Mouse (Mus musculus) G1E (cell line): ENCODE data around the gene Olfr279. TPM values are rescaled to one million over a fixed set of nuclear protein-coding genes. Genes with fewer than 3 reads are reported as not detected.

Experiments
- ATAC-seq: 2 replicates; pipeline ENCODE4 v1.8.0; 2016; ENCODE audit warnings: mild to moderate bottlenecking; ENCODE audit not compliant: insufficient number of reproducible peaks, poor library complexity, low FRiP score, severe bottlenecking; ENCODE audit errors: extremely low read depth
- DNase-seq: peaks from one replicate; pipeline ENCODE4 v3.0.0; 2012; ENCODE audit warnings: low spot score
- H3K27me3 ChIP-seq: 2 replicates; pipeline ENCODE4 v1.6.1; 2012; ENCODE audit warnings: mild to moderate bottlenecking, low read length, inconsistent platforms; ENCODE audit not compliant: insufficient read depth
- H3K36me3 ChIP-seq: replicated peaks from 2 replicates; pipeline ENCODE3; 2012; ENCODE audit warnings: mild to moderate bottlenecking, inconsistent platforms
- H3K4me1 ChIP-seq: 2 replicates; pipeline ENCODE4 v1.6.1; 2012; ENCODE audit warnings: low read depth, low read length, inconsistent platforms, mixed read lengths; ENCODE audit not compliant: insufficient read depth
- H3K4me3 ChIP-seq: 2 replicates; pipeline ENCODE4 v1.5.1; 2012; ENCODE audit warnings: low read depth, mild to moderate bottlenecking, inconsistent platforms, low read length, moderate library complexity, mixed read lengths
- H3K9me3 ChIP-seq: replicated peaks from 2 replicates; pipeline ENCODE4 v1.6.1; 2012; ENCODE audit warnings: inconsistent platforms
- CTCF ChIP-seq: IDR thresholded peaks from 2 replicates; pipeline ENCODE4 v1.5.1; 2012; ENCODE audit warnings: low read depth, low read length, inconsistent platforms, mixed read lengths
- GATA1 ChIP-seq: IDR thresholded peaks from 2 replicates; pipeline ENCODE4 v1.6.1; 2012; ENCODE audit warnings: borderline replicate concordance, low read length, inconsistent platforms, mixed read lengths
- GATA2 ChIP-seq: IDR thresholded peaks from 2 replicates; pipeline ENCODE4 v1.6.1; 2012; ENCODE audit warnings: low read depth, low read length, inconsistent platforms, borderline replicate concordance
- POLR2AphosphoS5 ChIP-seq: IDR thresholded peaks from 2 replicates; pipeline ENCODE4 v1.6.1; 2012; ENCODE audit warnings: low read depth, low read length, inconsistent platforms; ENCODE audit not compliant: insufficient replicate concordance
- TAL1 ChIP-seq: conservative IDR thresholded peaks from 2 replicates; pipeline ENCODE4 v1.6.1; 2012; ENCODE audit warnings: low read depth, low read length, inconsistent platforms, mixed read lengths
- polyA plus RNA-seq: library from polyadenylated mRNA; stranded (reverse); fragments of >175 nt; gene quantifications from 2 replicates; pipeline ENCODE4 v1.2.3, GENCODE M21; 2012
- total RNA-seq, 2 experiments: library from RNA; stranded (forward) in 1 of 2; stranded (reverse) in 1 of 2; fragments of 200-1000 nt in 1 of 2; fragments of >200 nt in 1 of 2; fragmentation: Nextera tagmentation in 1 of 2; gene quantifications; 2 replicates each; pipeline ENCODE4 v1.2.3; 2014 to 2017

Gene Olfr279
- total and polyA plus RNA-seq, 3 experiments, result 0.11 TPM; not detected in 2

DNA sequence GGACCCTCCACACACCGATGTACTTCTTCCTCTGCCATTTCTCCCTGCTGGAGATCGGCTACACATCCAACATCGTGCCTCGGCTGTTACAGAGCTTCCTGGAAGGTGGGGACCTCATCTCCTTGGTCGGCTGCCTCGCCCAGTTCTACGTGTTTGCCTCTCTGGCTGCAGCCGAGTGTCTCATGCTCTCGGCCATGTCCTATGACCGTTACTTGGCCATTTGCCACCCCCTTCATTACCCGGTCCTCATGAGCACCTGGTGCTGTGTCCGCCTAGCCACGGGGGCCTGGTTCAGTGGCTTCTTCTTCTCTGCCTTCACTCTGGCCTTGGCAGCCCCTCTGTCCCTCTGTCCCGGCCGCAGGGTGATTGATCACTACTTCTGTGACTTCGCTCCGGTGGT is 5.4 kb downstream of the Olfr279 start:
- no peak overlapping the region for H3K4me3 ChIP-seq
- ATAC-seq, result no peak
- peaks cover 18% of the 10 kb centered on the region for H3K27me3 ChIP-seq
- no peaks in the 10 kb centered on the region for H3K4me1 ChIP-seq
- no peaks in the 10 kb centered on the region for H3K36me3 ChIP-seq
- H3K9me3 ChIP-seq, result no peaks in the 10 kb centered on the region
- TF ChIP-seq GATA1, result no peak
- no peak for TF ChIP-seq TAL1
- TF ChIP-seq POLR2AphosphoS5, result no peak
- no peak for TF ChIP-seq CTCF
- no peak for TF ChIP-seq GATA2
- no peak for DNase-seq

- TF ChIP-seq POLR2AphosphoS5, result no peak
- Histone ChIP-seq H3K9me3 (no peaks in the 10 kb centered on the region), H3K4me3 (no peak overlapping the region), H3K27me3 (peaks cover 32% of the 10 kb centered on the region), H3K4me1 (peaks cover 14% of the 10 kb centered on the region), H3K36me3 (no peaks in the 10 kb centered on the region)
- DNase-seq (no peak), ATAC-seq (no peak)
Measured at GRCm38 (mm10) chr15:98503317-98503716, 11.1 kb downstream of the Olfr279 start.

- H3K4me3 ChIP-seq, result no peak overlapping the region
- no peaks in the 10 kb centered on the region for H3K36me3 ChIP-seq
- TF ChIP-seq CTCF (peak; percentile 82), TAL1 (no peak)
- ATAC-seq (peak; percentile 40), DNase-seq (no peak)
- peaks cover 14% of the 10 kb centered on the region for H3K4me1 ChIP-seq
- peaks cover 39% of the 10 kb centered on the region for H3K27me3 ChIP-seq
- no peaks in the 10 kb centered on the region for H3K9me3 ChIP-seq
Measured at GRCm38 (mm10) chr15:98504514-98504913, 12.3 kb downstream of the Olfr279 start.

DNA sequence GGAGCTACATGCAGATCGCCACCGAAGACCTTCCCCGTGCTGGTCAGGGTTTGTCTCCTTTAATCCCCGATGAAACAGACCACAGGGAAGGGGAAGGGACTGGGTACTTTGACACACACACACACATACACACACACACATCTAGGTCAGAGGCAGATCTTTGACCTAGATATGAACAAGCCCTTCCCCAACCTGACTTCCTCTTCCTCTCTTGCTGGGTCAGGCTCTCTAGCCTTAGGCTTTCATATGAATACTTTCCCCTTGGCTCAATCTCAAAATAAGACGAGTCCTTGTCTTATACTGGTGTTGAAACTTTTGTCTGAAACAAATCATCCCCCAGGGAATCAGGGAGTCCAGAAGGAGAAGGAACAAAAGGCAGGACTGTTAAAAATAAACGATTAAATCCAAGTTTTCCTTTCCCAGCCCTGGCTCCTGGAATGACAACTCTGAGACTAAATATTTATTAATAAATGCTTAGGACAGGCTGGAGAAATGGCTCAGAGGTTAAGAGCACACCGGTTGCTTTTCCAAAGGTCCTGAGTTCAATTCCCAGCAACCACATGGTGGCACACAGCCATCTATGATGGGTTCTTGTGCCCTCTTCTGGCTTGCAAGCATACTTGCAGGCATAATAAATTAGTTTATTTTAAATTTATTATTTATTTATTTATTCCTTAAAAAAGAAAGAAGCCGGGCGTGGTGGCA is 14.2 kb downstream of the Olfr279 start:
- no peak for DNase-seq

DNA sequence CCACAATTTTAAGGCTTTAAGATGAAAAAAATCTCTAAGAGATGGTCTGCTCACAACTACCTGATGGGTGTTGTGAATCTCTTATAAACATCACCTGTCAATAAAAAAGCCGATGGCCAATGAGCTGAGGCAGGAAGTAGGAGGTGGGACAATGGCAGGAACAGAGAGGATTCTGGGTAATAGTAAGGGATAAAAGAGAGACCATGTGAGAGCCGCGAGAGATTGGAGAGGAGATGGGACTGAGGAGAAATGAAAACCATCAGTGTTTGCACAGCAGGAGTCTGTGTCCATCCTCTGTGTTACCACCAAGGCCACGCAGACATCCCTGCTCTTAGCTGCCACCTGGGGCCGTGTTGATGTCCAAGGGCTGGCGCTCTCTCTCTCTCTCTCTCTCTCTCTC is 15.1 kb downstream of the Olfr279 start:
- H3K27me3 ChIP-seq, result peaks cover 28% of the 10 kb centered on the region
- no peaks in the 10 kb centered on the region for H3K36me3 ChIP-seq
- H3K9me3 ChIP-seq, result no peaks in the 10 kb centered on the region
- ATAC-seq (no peak), DNase-seq (no peak)
- no peak overlapping the region for H3K4me3 ChIP-seq
- TF ChIP-seq GATA1 (no peak), POLR2AphosphoS5 (no peak), CTCF (no peak), GATA2 (no peak), TAL1 (no peak)
- H3K4me1 ChIP-seq, result peaks cover 25% of the 10 kb centered on the region

More for the DNA sequence above, 14.2 kb downstream of the Olfr279 start:
- peak; percentile 42 for ATAC-seq
- H3K36me3 ChIP-seq, result no peaks in the 10 kb centered on the region
- peaks cover 29% of the 10 kb centered on the region for H3K27me3 ChIP-seq
- H3K9me3 ChIP-seq, result no peaks in the 10 kb centered on the region
- H3K4me1 ChIP-seq, result peaks cover 22% of the 10 kb centered on the region
- no peak for TF ChIP-seq GATA1
- no peak for TF ChIP-seq CTCF
- no peak for TF ChIP-seq POLR2AphosphoS5
- no peak for TF ChIP-seq GATA2
- TF ChIP-seq TAL1, result no peak
- no peak overlapping the region for H3K4me3 ChIP-seq

DNA sequence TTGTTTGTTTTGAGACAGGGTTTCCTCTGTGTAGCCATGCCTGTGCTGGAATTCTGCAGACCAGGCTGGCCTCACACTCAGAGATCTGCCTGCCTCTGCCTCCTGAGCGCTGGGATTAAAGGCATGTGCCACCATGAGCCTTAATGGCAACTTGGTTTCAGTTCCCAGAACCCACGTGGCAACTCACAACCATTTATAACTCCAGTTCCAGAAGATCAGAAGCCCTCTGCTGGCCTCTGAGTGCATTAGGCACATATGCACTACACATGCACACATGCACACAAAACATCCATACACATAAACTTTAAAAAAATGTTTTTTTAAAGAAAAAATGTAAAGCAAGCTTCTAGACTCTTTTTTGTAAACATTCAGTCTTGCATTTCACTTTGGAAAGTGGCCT is 17.2 kb downstream of the Olfr279 start:
- no peak for ATAC-seq
- DNase-seq, result no peak
- no peaks in the 10 kb centered on the region for H3K9me3 ChIP-seq
- H3K27me3 ChIP-seq, result peaks cover 24% of the 10 kb centered on the region
- H3K36me3 ChIP-seq, result no peaks in the 10 kb centered on the region
- H3K4me3 ChIP-seq, result no peak overlapping the region
- no peak for TF ChIP-seq POLR2AphosphoS5
- no peak for TF ChIP-seq TAL1
- no peak for TF ChIP-seq GATA2
- H3K4me1 ChIP-seq, result peaks cover 41% of the 10 kb centered on the region

- ATAC-seq (no peak), DNase-seq (peak; percentile 49)
- no peak overlapping the region; the same call in 1 of the 2 replicates for H3K4me3 ChIP-seq
- H3K27me3 ChIP-seq, result peaks cover 19% of the 10 kb centered on the region
- no peak for TF ChIP-seq GATA1
- TF ChIP-seq CTCF, result peak; percentile 67
- no peaks in the 10 kb centered on the region for H3K36me3 ChIP-seq
- H3K9me3 ChIP-seq, result no peaks in the 10 kb centered on the region
- peaks cover 43% of the 10 kb centered on the region for H3K4me1 ChIP-seq
Measured at GRCm38 (mm10) chr15:98510438-98511385, 18.5 kb downstream of the Olfr279 start.
